Mouse (Mus musculus) B cell, adult 2 months (primary cell): ENCODE data around the gene Syne3.

Experiments
- DNase-seq, 2 experiments: peaks; one replicate each; pipeline ENCODE4 v3.0.0; 2022

The Syne3 gene

GRCm38 (mm10) chr12:104960421-104960820, 49.2 kb downstream of the Syne3 start:
- no peak for DNase-seq

GRCm38 (mm10) chr12:104959966-104960365, 49.6 kb downstream of the Syne3 start:
- no peak for DNase-seq

GRCm38 (mm10) chr12:104958263-104958662, 51.3 kb downstream of the Syne3 start:
- DNase-seq, result no peak

GRCm38 (mm10) chr12:104957165-104957564, 52.4 kb downstream of the Syne3 start:
- DNase-seq, result no peak

GRCm38 (mm10) chr12:104956406-104956805, 53.2 kb downstream of the Syne3 start:
- DNase-seq, result no peak

GRCm38 (mm10) chr12:104955003-104955800, 54.4 kb downstream of the Syne3 start:
- no peak for DNase-seq

- DNase-seq, result peak; percentile 73 to 75
These were observed 55.7 kb downstream of the Syne3 start for GRCm38 (mm10) chr12:104953941-104954340.

GRCm38 (mm10) chr12:104952458-104952857, 57.2 kb downstream of the Syne3 start:
- peak; percentile 89 for DNase-seq

- no peak for DNase-seq
These were observed 61.7 kb downstream of the Syne3 start for GRCm38 (mm10) chr12:104947911-104948310.

GRCm38 (mm10) chr12:104946231-104946630, 63.4 kb downstream of the Syne3 start:
- DNase-seq, result no peak

- no peak for DNase-seq
These were observed 69.1 kb downstream of the Syne3 start for GRCm38 (mm10) chr12:104940466-104940865.

- no peak for DNase-seq
These were observed 69.6 kb downstream of the Syne3 start for GRCm38 (mm10) chr12:104940027-104940386.

- DNase-seq, result peak; percentile 69
These were observed 70.1 kb downstream of the Syne3 start for GRCm38 (mm10) chr12:104939372-104940026.

GRCm38 (mm10) chr12:104938935-104939334, 70.7 kb downstream of the Syne3 start:
- no peak for DNase-seq

- peak; percentile 71 to 72 for DNase-seq
These were observed 73.4 kb downstream of the Syne3 start for GRCm38 (mm10) chr12:104936223-104936622.

- no peak for DNase-seq
These were observed 74.5 kb downstream of the Syne3 start for GRCm38 (mm10) chr12:104935144-104935543.

- no peak for DNase-seq
These were observed 75.8 kb downstream of the Syne3 start for GRCm38 (mm10) chr12:104933800-104934199.

- DNase-seq, result peak; percentile 20 to 24
These were observed 76.4 kb downstream of the Syne3 start for GRCm38 (mm10) chr12:104933217-104933616.

GRCm38 (mm10) chr12:104925765-104926164, 83.8 kb downstream of the Syne3 start:
- DNase-seq, result no peak

- DNase-seq, result no peak
These were observed 84.6 kb downstream of the Syne3 start for GRCm38 (mm10) chr12:104925035-104925434.

GRCm38 (mm10) chr12:104924546-104924945, 85.1 kb downstream of the Syne3 start:
- no peak for DNase-seq

GRCm38 (mm10) chr12:104923948-104924388, 85.6 kb downstream of the Syne3 start:
- DNase-seq, result no peak

GRCm38 (mm10) chr12:104922647-104923046, 87.0 kb downstream of the Syne3 start:
- no peak for DNase-seq

- no peak for DNase-seq
These were observed 88.5 kb downstream of the Syne3 start for GRCm38 (mm10) chr12:104921071-104921470.
